26 mouse cellular contexts compared by ENCODE assay signal in genomic region chr9:63704131-63704530, GRCm38 (mm10). TPM values are rescaled to one million over a fixed set of nuclear protein-coding genes. Genes with fewer than 3 reads are reported as not detected.
DNase-seq lines count a peak whose midpoint lies in the region; ATAC-seq lines count a peak whose summit lies in the region.
"Had no signal": no experiment of that assay in that cellular context is flagged by ENCODE, and none has a peak within 500 bp of the region (broad histone marks: within the 10 kb centered on the region; RNA-seq: fewer than 3 reads in every experiment).

No protein-coding gene starts in this region.

- H3K9me3 ChIP-seq in heart, embryonic 11.5 days (replicated peaks; ENCODE audit: control insufficient read depth, low read length), result no peaks in the 10 kb centered on the region
- H3K9me3 ChIP-seq: embryonic facial prominence, embryonic 12.5 days; G1E; hindbrain, embryonic 12.5 days; limb, embryonic 15.5 days; liver, embryonic 15.5 days had no signal

- H3K36me3 ChIP-seq in heart, embryonic 11.5 days (ENCODE audit: control insufficient read depth, insufficient read depth, low read length), result no peaks in the 10 kb centered on the region
- H3K36me3 ChIP-seq: G1E; hindbrain, embryonic 12.5 days had no signal

- peaks cover 67% of the 10 kb centered on the region for H3K4me1 ChIP-seq in heart, embryonic 11.5 days (ENCODE audit: control insufficient read depth, insufficient read depth, low read length)

- no peak for ATAC-seq in heart, embryonic 11.5 days (replicated peaks; ENCODE audit: insufficient number of reproducible peaks, low FRiP score, low TSS enrichment)
- ATAC-seq in megakaryocyte, adult 5-6 weeks (ENCODE audit: poor library complexity, severe bottlenecking), result no peak
- ATAC-seq: midbrain, embryonic 16.5 days; Patski had no signal

- DNase-seq in heart, adult 8-10 months (ENCODE audit: low spot score), result no peak
- DNase-seq in kidney, postnatal 10 days, result peak; percentile 47
- no peak for DNase-seq in kidney, adult 11 months
- DNase-seq in adrenal gland, adult 2 months, result peak; percentile 80
- DNase-seq in adrenal gland, postnatal 14 days, result peak; percentile 76
- DNase-seq: B cell, adult 2 months; cerebellum, adult 18-20 months; cerebellum, postnatal 14 days; heart, postnatal 10 days; kidney, adult 9 months; layer of hippocampus, adult 9-11 months; left cerebral cortex, postnatal 4 days; lung, postnatal 4 days; right cerebral cortex, postnatal 14 days; thymus, adult 2 months had no signal

- no peaks in the 10 kb centered on the region for H3K27me3 ChIP-seq in heart, embryonic 11.5 days (ENCODE audit: control insufficient read depth, insufficient read depth, low read length)
- H3K27me3 ChIP-seq: CH12.LX; embryonic facial prominence, embryonic 12.5 days; hindbrain, embryonic 12.5 days; limb, embryonic 15.5 days; liver, embryonic 15.5 days; Patski had no signal

- H3K4me2 ChIP-seq in heart, embryonic 11.5 days, result no peak overlapping the region
- H3K4me2 ChIP-seq: embryonic facial prominence, embryonic 12.5 days; hindbrain, embryonic 12.5 days; limb, embryonic 15.5 days; liver, embryonic 15.5 days had no signal

- no peak overlapping the region for H3K9ac ChIP-seq in heart, embryonic 11.5 days (ENCODE audit: low read depth, low read length)
- H3K9ac ChIP-seq: embryonic facial prominence, embryonic 12.5 days; hindbrain, embryonic 12.5 days; limb, embryonic 15.5 days; liver, embryonic 15.5 days had no signal

- H3K27ac ChIP-seq in heart, embryonic 11.5 days (ENCODE audit: low read depth, low read length), result 0 out of 2 replicates have a peak overlapping the region, but pooled peaks have one; percentile 10
- H3K27ac ChIP-seq: embryonic facial prominence, embryonic 12.5 days; hindbrain, embryonic 12.5 days; limb, embryonic 15.5 days; liver, embryonic 15.5 days; stomach, postnatal 0 days had no signal

- no peak overlapping the region for H3K4me3 ChIP-seq in heart, embryonic 11.5 days (ENCODE audit: low read depth, low read length)
- H3K4me3 ChIP-seq: embryonic facial prominence, embryonic 12.5 days; hindbrain, embryonic 12.5 days; limb, embryonic 15.5 days; liver, embryonic 15.5 days had no signal

- 74% methylated on average over 5 of the region's 5 CpGs for WGBS in heart, embryonic 11.5 days (ENCODE audit: insufficient replicate concordance)

RNA-seq across cellular contexts. Expression of gene Smad3, which starts 53.7 kb away (rescaled TPM):
- polyA plus RNA-seq in heart, embryonic 11.5 days (2014; fragmentation: Nextera tagmentation; extraction: Ambion mirVana), result 9.7 and 11.4 TPM in 2 replicates
- total RNA-seq in heart, adult 8-10 months (2022), result 10 to 100 TPM; 10.1 to 14.1 (median 12.5) TPM
- total RNA-seq in adrenal gland, adult 2 months (2021), result 10 to 100 TPM; 30.4 to 33.7 TPM
- 29.5 and 41.9 TPM in 2 replicates for polyA plus RNA-seq in adrenal gland, adult 2 months (2012; rRNA removed)
- total RNA-seq in adrenal gland, postnatal 14 days (2021), result 26.5 and 32.9 TPM in 2 replicates
- 9.1 and 15.0 TPM in 2 replicates for total RNA-seq in megakaryocyte, adult 5-6 weeks (2015)
- 9.7 and 12.7 TPM in 2 replicates for total RNA-seq in megakaryocyte, adult 5-6 weeks (2017)

Comparison
In these comparisons a context has a peak if more than half of its experiments do, and no peak if none do; other contexts are left out.
1. DNase-seq: peak in kidney, postnatal 10 days (single experiment), adrenal gland, adult 2 months (single experiment) and adrenal gland, postnatal 14 days (single experiment); none in heart, adult 8-10 months (single experiment) and kidney, adult 11 months (single experiment).